Mouse (Mus musculus): Measurements from ENCODE around the gene Gucy2c.
A peak's percentile ranks its signal among the peaks of the same experiment; 100 is the strongest.
"Not testable (repeated sequence)": the region's sequence is repeated elsewhere in the genome, so short reads cannot be mapped to it uniquely, and the experiment has no call there.

The Gucy2c gene

GRCm38 (mm10) chr6:136803093-136803738 lies 21.7 kb upstream of the Gucy2c start:
- DNase-seq (ENCODE audit: low spot score): no peak

GRCm38 (mm10) chr6:136801274-136801673 lies 19.7 kb upstream of the Gucy2c start:
- no peak for DNase-seq (ENCODE audit: low spot score)

DNA sequence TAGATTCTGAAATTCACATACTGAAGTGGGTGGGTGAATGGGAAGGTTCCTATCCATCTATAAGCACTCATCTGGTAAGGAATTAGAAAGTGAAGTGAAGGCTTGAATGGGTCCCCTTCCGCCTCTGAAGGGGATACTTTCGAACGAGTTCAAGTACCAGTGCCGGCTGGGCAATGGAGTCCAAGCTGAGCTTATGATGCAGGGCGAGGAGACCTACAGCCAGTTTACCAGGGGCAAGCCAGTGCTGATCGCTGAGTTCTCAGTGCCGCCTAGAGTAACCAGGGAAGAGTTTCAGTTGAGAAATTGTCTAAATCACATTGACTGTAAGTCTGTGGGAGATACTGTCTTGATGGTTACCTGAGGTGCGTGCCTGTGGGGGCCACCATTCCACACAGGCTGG lies 19.1 kb upstream of the Gucy2c start:
- DNase-seq (ENCODE audit: low spot score): no peak

DNA sequence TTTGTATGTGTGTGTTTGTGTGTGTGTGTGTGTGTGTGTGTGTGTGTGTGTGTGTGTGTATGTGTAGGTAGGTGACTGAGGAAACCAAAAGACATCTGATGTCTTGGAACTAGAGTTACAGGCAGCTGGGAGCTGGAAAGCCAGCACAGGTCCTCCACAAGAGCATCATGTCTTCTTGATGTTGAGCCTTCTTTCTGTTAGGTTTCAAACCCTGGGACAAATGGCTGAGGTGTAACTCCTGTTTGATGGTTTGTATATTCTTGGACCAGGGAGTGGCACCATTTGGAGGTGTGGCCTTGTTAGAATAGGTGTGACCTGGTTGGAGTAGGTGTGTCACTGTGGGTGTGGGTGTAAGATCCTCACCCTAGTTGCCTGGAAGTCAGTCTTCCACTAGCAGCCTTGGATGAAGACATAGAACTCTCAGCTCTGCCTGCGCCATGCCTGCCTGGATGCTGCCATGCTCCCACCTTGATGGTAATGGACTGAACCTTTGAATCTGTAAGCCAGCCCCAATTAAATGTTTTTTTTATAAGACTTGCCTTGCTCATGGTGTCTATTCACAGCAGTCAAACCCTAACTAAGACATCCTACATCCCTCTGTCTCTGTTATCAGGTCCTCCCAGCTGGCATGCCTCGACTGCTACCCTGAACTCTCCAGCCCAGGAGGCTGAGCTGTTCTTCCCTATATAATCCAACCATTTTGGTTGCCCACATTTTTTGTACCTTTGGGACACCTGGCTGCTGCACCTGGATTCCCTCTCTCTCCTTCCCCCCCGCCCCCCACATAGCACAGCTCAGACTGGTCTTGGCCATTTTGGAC lies 16.5 kb upstream of the Gucy2c start:
- not testable (repeated sequence) for DNase-seq (ENCODE audit: low spot score)

DNA sequence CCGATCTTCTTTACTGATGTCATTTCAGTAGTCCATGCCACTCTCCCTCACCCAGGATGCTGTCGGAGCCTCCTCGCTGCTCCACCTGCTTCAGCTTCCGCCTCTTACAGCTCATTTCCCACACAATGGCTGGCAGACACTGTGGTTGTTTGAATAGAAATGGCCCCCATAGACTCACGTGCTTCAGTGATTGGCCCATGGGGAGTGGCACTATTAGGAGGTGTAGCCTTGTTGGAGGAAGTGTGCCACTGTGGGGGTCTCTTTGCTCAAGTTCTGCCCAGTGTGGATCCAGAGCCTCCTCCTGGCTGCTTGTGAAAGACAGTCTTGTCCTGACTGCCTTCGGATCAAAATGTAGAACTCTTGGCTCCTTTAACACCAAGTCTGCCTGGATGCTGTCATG lies 14.3 kb upstream of the Gucy2c start:
- no peak for DNase-seq (ENCODE audit: low spot score)

DNA sequence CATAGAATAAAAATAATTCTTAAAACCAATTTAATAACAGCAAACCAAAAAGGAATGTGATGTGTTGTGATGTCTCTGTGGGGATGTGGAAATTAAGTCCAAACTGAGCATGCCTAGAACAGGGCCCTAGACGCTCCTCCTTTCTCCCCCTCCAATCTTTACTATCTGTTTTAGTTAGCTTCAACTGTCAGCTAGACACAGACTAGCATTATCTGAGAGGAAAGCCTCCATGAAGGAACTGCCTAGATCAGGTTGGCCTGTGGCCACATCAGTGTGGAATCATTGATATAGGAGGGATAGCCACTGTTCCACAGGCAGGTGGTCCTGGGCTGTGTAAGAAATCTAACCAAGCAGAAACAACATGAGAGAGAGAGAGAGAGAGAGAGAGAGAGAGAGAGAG lies 13.5 kb upstream of the Gucy2c start:
- DNase-seq (ENCODE audit: low spot score): no peak

- DNase-seq (ENCODE audit: low spot score): no peak
These were observed 12.4 kb upstream of the Gucy2c start for GRCm38 (mm10) chr6:136793831-136794525.

DNA sequence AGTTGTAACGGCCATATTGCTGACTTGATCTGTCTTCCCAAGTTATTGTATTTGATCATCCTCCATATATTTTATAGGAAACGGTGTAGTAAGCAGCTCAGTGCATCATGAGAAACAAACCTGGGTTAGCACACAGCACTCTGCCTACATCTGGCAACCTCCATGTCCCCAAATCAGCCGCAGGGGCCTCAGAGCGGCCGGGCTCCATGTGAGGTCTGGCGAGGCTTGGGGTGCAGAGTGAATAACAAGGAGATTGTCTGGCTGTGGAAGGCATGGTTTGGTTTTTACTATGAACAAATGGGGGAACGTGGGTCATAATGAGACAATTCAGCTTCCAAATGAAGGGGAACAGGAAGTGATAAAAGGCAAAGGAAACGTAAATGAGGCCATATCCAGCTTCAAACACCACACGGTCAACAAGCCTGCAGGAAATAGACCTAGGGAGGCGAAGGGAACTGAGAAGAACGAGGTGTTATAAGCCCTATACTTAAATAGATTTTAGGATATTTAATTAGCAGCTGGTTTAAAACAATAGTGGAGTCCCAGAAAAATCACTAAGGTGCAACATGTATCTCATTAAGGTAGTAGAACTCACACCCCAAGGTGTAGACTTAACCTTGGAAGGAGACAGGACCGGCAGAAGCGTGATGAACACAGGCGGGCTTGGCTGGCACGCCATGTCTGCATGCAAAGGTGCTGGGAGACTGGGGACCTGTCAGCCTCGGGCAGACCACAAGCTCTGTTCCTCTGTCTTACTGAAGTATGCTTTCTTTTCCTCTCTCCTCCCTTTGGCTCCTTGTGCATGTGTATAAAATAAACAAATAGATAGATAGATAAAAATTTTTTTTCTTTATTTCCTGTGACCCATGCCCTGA lies 11.6 kb upstream of the Gucy2c start:
- no peak for DNase-seq (ENCODE audit: low spot score)

- peak; percentile 57 for DNase-seq (ENCODE audit: low spot score)
These were observed 7.9 kb upstream of the Gucy2c start for GRCm38 (mm10) chr6:136789391-136789971.

GRCm38 (mm10) chr6:136782761-136783160 lies 1.2 kb upstream of the Gucy2c start:
- DNase-seq (ENCODE audit: low spot score): no peak

DNA sequence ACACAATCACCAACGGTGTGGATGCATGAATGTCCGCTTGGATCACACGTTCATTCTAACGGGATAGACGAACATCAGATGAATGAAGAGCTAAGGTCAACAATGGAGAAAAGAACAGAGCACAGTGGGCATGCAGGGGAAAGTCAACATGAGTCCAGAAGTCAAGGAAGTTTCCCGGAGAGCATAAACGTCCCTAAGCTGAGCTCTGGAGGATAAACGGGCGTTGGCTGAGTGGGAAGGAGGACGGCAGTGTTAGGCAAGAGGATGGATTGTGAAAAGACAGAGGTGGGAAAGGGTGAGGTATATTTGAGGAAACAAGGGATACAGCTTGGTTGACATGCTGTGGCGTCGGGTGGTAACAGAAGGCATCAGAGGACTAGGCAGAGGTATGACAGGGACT lies 581 bp upstream of the Gucy2c start:
- no peak for DNase-seq (ENCODE audit: low spot score)

DNA sequence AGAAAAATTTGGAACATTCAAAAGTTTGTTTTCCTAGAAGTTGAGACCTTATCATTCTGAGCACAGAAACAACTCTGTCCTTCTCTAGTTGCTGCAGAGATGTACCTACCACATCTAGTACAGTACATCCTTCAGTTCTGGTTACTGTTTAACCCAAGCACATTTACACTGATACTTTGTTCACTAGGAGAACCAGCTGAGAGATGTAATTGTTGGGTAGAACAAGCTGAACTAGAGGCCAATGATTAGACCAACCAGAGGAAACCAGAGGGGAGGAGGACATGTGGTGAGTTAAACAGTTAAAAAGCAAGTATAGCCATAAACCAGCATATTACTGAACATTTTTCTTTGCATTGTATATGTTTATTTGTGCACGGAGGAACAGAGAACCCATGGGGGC lies 5.2 kb downstream of the Gucy2c start:
- no peak for DNase-seq (ENCODE audit: low spot score)

GRCm38 (mm10) chr6:136769859-136770258 lies 11.7 kb downstream of the Gucy2c start:
- DNase-seq (ENCODE audit: low spot score): no peak

DNA sequence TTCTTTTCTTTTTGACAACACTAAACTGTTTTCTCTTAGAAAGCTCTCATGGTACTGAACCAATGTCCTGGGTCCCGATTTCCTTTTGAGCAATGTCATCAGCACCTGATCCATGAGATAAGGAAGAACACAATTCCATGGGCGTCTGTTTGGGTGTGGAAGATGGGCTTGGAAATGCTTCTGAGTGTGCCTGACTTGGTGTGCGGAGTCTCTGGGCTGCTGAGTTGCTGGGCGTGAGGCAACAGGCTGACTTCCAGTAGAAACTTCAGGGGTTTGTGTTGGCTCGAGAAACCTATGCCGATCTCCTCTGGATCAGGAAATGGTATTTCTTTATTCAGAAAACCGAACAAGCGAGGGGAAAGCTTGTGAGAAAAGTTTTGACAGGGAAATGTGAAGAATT lies 12.4 kb downstream of the Gucy2c start:
- DNase-seq (ENCODE audit: low spot score): no peak

GRCm38 (mm10) chr6:136763912-136764311 lies 17.7 kb downstream of the Gucy2c start:
- no peak for DNase-seq (ENCODE audit: low spot score)

GRCm38 (mm10) chr6:136750567-136750966 lies 31.0 kb downstream of the Gucy2c start:
- no peak for DNase-seq (ENCODE audit: low spot score)

- no peak for DNase-seq (ENCODE audit: low spot score)
These were observed 36.0 kb downstream of the Gucy2c start for GRCm38 (mm10) chr6:136745586-136745985.

GRCm38 (mm10) chr6:136743729-136744128 lies 37.8 kb downstream of the Gucy2c start:
- DNase-seq (ENCODE audit: low spot score): no peak

GRCm38 (mm10) chr6:136742352-136743118 lies 39.0 kb downstream of the Gucy2c start:
- DNase-seq (ENCODE audit: low spot score): peak; percentile 87

DNA sequence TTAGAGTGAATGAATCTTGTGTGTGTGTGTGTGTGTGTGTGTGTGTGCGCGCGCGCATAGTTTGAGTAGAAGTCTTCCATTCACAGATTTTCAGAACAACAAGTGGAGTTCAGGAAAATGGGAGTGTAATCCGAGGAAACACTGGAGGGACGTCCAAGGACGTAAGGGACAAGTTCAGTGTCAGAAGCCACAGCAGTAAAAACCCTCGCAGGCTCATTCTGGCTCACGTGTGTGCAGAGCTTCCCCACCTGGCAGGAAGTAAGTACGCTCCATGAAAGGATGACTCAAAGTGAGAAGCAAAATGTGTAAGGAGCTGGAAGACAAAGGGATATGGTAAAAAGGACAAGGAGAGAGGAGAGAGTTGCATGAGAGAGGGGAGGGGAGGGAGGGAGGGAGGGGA lies 40.3 kb downstream of the Gucy2c start:
- DNase-seq (ENCODE audit: low spot score): no peak

- no peak for DNase-seq (ENCODE audit: low spot score)
These were observed 45.8 kb downstream of the Gucy2c start for GRCm38 (mm10) chr6:136735766-136736165.
